Mouse (Mus musculus) heart, embryonic 16.5 days (tissue): ENCODE measurements around the gene Dpp6. TPM values are rescaled to one million over a fixed set of nuclear protein-coding genes. Genes with fewer than 3 reads are reported as not detected.

Source experiments
- ATAC-seq: fragments of 200-750 bp; cut with Nextera tagmentation; replicated peaks from 2 replicates; pipeline ENCODE4 v1.8.0; 2017; ENCODE audit warnings: moderate number of reproducible peaks; ENCODE audit not compliant: insufficient read depth, low FRiP score; ENCODE audit errors: extremely low read depth
- H3K27ac ChIP-seq: fragments of 300-500 bp; sonication (generic); 2 replicates; pipeline ENCODE4 v1.5.1; 2014; ENCODE audit warnings: mild to moderate bottlenecking, low read length, control low read depth, moderate library complexity
- H3K27me3 ChIP-seq: fragments of 300-500 bp; sonication (generic); 2 replicates; pipeline ENCODE4 v1.6.1; 2014; ENCODE audit warnings: low read length, mixed read lengths; ENCODE audit not compliant: control insufficient read depth, insufficient read depth
- H3K36me3 ChIP-seq: fragments of 300-500 bp; sonication (generic); 2 replicates; pipeline ENCODE4 v1.6.1; 2014; ENCODE audit not compliant: control insufficient read depth, insufficient read depth
- H3K4me1 ChIP-seq: fragments of 300-500 bp; sonication (generic); 2 replicates; pipeline ENCODE4 v1.6.1; 2014; ENCODE audit warnings: low read length, mixed read lengths; ENCODE audit not compliant: control insufficient read depth, insufficient read depth
- H3K4me2 ChIP-seq: fragments of 300-500 bp; sonication (generic); 2 replicates; pipeline ENCODE4 v1.6.1; 2014; ENCODE audit warnings: low read depth, mild to moderate bottlenecking, control low read depth, low read length
- H3K4me3 ChIP-seq: fragments of 300-500 bp; sonication (generic); 2 replicates; pipeline ENCODE4 v1.5.1; 2014; ENCODE audit warnings: mild to moderate bottlenecking, control low read depth, low read length
- H3K9ac ChIP-seq: fragments of 300-500 bp; sonication (generic); 2 replicates; pipeline ENCODE4 v1.6.1; 2014; ENCODE audit warnings: low read length, control low read depth
- H3K9me3 ChIP-seq: fragments of 300-500 bp; sonication (generic); replicated peaks from 2 replicates; pipeline ENCODE4 v1.6.1; 2016; ENCODE audit warnings: low read length; ENCODE audit not compliant: control insufficient read depth
- WGBS: fragments of 180-500 bp; shearing (Covaris S2); extraction: QIAGEN DNeasy Blood & Tissue Kit; methylation state at CpG from one replicate; pipeline ENCODE4 v1.1.7; 2014; 5-methylcytosine and 5-hydroxymethylcytosine counted together
- polyA plus RNA-seq: library from polyadenylated mRNA; unstranded; fragments of >200 nt; fragmentation: Nextera tagmentation; extraction: Ambion mirVana; gene quantifications from 2 replicates; pipeline ENCODE4 v1.2.1, GENCODE M21; 2015

Gene Dpp6
- polyA plus RNA-seq, 1 experiment from 2014 or later: 0.91 TPM

DNA sequence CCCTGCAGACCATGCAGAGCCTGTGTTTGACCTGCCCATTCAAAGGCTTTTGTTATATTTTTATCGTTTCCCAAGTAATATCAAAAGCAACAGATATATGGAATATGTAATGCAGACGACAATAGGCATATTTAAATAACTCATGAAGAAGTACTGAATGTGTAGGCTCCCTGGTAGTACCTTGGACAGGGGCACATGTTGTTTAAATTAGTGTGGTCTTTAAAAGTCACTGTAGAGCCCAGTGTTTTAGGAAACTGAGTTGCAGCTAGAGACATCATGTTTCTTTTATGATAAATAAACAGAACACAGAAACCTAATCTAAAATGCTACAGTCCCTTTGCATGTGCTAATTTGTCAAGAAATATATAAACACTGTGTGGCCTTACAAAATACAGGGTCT lies 403.1 kb downstream of the Dpp6 start:
- no peak overlapping the region for H3K9ac ChIP-seq
- 59% methylated on average over 2 of the region's 2 CpGs for WGBS
- H3K36me3 ChIP-seq: no peaks in the 10 kb centered on the region
- no peak overlapping the region for H3K4me2 ChIP-seq
- H3K4me3 ChIP-seq: no peak overlapping the region
- no peaks in the 10 kb centered on the region for H3K27me3 ChIP-seq
- ATAC-seq: no peak
- H3K9me3 ChIP-seq: no peaks in the 10 kb centered on the region
- H3K4me1 ChIP-seq: no peaks in the 10 kb centered on the region
- H3K27ac ChIP-seq: no peak overlapping the region

DNA sequence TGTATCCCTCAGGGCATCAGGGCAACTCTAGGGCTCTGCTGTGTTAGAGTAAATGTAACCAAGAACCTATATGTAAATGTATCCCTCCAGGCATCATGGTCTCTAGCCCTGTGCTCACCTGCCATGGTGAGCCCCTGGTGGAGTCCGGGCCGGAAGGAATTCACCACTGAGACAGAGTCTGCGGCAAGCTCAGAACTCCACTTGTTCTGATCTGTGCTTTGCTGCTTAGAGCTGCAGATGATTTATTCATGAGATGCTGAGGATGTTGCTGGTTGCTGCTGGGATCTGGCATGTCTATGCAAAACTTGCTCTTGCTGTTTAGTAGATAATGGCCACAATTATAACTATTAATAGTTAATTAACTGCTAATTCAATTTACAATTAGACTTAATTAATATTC lies 425.1 kb downstream of the Dpp6 start:
- ATAC-seq: no peak

DNA sequence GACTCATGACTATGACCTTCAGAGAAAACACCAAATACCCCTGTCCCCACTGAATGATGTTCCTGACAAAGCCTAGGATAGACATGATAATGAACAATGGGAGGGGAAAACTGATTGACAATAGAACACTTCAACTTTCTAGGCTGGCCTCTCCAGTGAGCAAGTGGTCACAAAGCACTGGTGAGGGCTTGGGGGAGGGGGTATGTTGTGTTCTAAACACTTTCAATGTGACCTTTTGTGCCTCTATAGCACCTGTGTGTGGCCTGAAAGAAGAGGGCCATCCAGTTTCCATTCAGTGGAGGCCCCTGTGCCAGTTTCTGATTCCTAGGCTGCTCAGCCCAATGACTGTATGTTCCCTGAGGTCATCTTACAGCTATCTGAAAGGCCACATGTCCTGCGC lies 426.2 kb downstream of the Dpp6 start:
- WGBS: 81% methylated on average over 1 of the region's 1 CpGs
- Histone ChIP-seq H3K36me3 (no peaks in the 10 kb centered on the region), H3K4me3 (no peak overlapping the region), H3K27me3 (no peaks in the 10 kb centered on the region), H3K4me1 (no peaks in the 10 kb centered on the region), H3K27ac (no peak overlapping the region), H3K9ac (no peak overlapping the region), H3K9me3 (no peaks in the 10 kb centered on the region), H3K4me2 (no peak overlapping the region)
- ATAC-seq: no peak

More for the DNA sequence above, 425.1 kb downstream of the Dpp6 start:
- no peaks in the 10 kb centered on the region for H3K9me3 ChIP-seq
- no peak overlapping the region for H3K9ac ChIP-seq
- no peaks in the 10 kb centered on the region for H3K4me1 ChIP-seq
- H3K4me2 ChIP-seq: no peak overlapping the region
- no peak overlapping the region for H3K27ac ChIP-seq
- no peaks in the 10 kb centered on the region for H3K36me3 ChIP-seq
- no peaks in the 10 kb centered on the region for H3K27me3 ChIP-seq
- 91% methylated on average over 3 of the region's 3 CpGs for whole genome bisulfite sequencing
- H3K4me3 ChIP-seq: no peak overlapping the region

DNA sequence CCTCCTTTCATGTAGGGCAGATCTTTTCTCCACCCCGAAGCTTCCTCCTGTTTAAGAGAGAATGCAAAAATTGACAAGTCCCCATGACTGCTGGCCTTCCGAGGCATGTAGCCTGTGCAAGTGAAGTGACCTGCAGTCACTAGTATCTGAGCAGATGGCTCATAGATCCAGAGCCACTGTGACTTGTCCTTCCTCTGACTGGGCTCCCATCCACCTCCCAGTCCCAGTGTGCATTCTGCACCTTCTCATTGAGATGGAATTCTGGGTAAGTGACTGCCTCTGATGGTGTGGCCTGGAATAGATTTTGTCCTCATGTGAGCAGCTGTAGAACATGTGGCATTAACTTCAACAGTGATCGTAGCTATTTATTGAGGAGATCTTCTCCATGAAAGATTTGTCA lies 430.8 kb downstream of the Dpp6 start:
- H3K36me3 ChIP-seq: no peaks in the 10 kb centered on the region
- H3K9ac ChIP-seq: no peak overlapping the region
- no peak overlapping the region for H3K4me3 ChIP-seq
- no peaks in the 10 kb centered on the region for H3K27me3 ChIP-seq
- no peaks in the 10 kb centered on the region for H3K4me1 ChIP-seq
- no peak overlapping the region for H3K4me2 ChIP-seq
- WGBS: 77% methylated on average over 3 of the region's 3 CpGs
- H3K9me3 ChIP-seq: no peaks in the 10 kb centered on the region
- no peak for ATAC-seq
- no peak overlapping the region for H3K27ac ChIP-seq

DNA sequence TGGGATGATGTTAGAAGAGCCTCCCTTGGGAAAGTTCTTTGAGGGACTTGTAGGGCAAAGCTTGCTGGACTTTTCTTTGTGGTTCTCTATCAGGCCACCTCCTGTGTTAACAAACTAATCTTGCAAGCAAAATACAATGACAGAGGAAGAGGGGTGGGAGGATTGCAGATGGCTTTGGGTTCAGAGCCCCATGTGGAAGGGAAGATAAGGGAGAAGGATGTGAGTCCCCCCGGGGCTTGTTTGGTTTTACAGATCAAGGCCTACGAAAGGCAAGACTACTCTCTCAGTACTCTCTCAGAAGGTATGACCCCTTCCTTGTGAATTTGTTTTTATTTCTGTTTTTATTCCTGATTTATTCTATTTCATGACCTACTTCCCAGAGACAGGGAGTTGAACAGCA lies 431.7 kb downstream of the Dpp6 start:
- Histone ChIP-seq H3K27me3 (no peaks in the 10 kb centered on the region), H3K36me3 (no peaks in the 10 kb centered on the region), H3K4me2 (no peak overlapping the region), H3K4me1 (no peaks in the 10 kb centered on the region), H3K9me3 (no peaks in the 10 kb centered on the region), H3K9ac (no peak overlapping the region), H3K4me3 (no peak overlapping the region), H3K27ac (no peak overlapping the region)
- WGBS: 33% methylated on average over 2 of the region's 2 CpGs
- no peak for ATAC-seq

DNA sequence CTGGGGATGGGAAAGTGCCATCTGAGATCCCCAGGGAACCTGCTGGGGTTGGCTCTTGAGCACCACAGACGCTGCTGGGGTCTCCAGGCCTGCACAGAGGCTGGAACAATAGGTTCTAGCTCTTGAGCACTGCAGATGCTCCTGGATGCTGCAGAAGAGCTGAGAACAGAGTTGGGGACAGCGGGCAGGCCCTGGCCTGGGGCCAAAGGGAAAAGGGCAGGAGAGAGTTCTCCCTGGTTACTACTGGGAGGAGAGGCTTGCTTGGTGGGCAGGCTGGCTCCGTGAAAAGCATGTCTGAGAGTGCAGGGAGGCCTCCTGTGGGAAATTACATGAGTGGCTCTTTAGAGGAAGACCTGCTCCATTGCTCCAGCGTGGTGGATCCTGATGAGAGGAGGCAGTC lies 432.9 kb downstream of the Dpp6 start:
- 56% methylated on average over 4 of the region's 4 CpGs for WGBS
- no peak overlapping the region for H3K27ac ChIP-seq
- H3K4me2 ChIP-seq: no peak overlapping the region
- H3K36me3 ChIP-seq: no peaks in the 10 kb centered on the region
- H3K27me3 ChIP-seq: no peaks in the 10 kb centered on the region
- 0 out of 2 replicates have a peak, but pooled peaks cover 2% of the 10 kb centered on the region for H3K9me3 ChIP-seq
- no peaks in the 10 kb centered on the region for H3K4me1 ChIP-seq
- no peak overlapping the region for H3K9ac ChIP-seq
- no peak overlapping the region for H3K4me3 ChIP-seq
- no peak for ATAC-seq

DNA sequence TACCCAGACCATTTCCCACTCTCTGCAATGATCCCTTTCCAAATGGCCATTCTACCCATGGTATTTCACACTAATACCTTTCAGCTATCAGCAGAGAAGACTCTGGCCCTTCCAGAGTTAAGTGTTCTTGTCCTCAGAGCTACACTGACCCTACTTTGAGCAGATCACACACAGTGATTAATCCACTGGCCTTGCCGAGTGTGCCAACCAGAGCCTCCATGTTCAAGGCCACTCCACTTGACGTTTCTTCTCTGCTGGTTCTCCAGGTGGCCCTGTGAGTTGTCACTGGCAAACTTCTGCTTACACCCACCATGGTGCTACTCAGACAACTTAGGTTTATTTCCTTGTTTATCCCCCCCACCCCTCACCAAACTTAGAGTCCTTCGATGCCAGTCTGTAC lies 433.9 kb downstream of the Dpp6 start:
- Histone ChIP-seq H3K36me3 (no peaks in the 10 kb centered on the region), H3K4me3 (no peak overlapping the region), H3K9ac (no peak overlapping the region), H3K4me1 (no peaks in the 10 kb centered on the region), H3K27me3 (no peaks in the 10 kb centered on the region), H3K9me3 (0 out of 2 replicates have a peak, but pooled peaks cover 2% of the 10 kb centered on the region), H3K4me2 (no peak overlapping the region), H3K27ac (no peak overlapping the region)
- 80% methylated on average over 3 of the region's 3 CpGs for WGBS
- ATAC-seq: no peak

DNA sequence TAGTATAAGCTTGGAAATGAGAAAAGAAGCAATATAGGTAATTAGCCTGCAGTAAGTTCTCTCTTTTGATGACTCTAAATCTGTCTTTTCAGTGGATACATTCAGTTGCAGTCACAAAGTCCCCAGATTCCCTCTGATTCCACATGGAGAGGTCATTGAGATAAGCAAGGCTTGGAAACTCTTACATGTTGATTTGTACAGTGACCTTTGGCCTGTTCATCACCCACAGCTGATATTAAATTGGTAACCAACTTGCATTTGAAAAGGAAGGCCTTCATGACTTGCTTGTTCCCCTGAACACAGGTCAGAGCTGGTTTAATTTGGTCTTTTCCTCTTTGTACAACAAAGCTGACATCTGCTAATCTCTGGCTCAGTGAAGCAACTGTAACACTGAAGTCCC lies 434.4 kb downstream of the Dpp6 start:
- Histone ChIP-seq H3K27me3 (no peaks in the 10 kb centered on the region), H3K4me1 (no peaks in the 10 kb centered on the region), H3K36me3 (no peaks in the 10 kb centered on the region), H3K4me3 (no peak overlapping the region), H3K9ac (no peak overlapping the region), H3K27ac (no peak overlapping the region), H3K4me2 (no peak overlapping the region), H3K9me3 (peaks cover 4% of the 10 kb centered on the region; the same call in 1 of the 2 replicates)
- ATAC-seq: no peak

DNA sequence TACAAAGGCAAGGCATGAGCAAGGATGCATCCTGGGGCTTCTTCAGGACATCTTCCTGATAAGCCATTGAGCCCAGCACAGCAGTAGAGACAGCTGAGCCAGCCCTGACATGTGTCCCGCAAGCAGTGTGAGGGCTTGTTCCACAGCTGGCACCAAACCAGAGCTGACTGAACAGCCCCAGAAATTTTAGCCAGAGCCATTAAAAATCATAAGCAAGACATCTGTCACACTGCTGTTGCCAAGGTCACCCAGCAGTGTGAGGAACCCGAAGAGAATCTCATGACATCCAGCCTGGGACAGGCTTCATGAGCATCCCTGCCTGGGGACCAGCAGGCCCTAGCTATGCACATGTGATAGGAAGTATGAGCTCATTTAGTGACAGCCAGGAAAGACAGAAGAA lies 438.2 kb downstream of the Dpp6 start:
- H3K27me3 ChIP-seq: no peaks in the 10 kb centered on the region
- H3K9ac ChIP-seq: no peak overlapping the region
- no peak overlapping the region for H3K4me3 ChIP-seq
- H3K9me3 ChIP-seq: peaks cover 4% of the 10 kb centered on the region; the same call in 1 of the 2 replicates
- no peak overlapping the region for H3K4me2 ChIP-seq
- H3K27ac ChIP-seq: no peak overlapping the region
- no peak for ATAC-seq
- no peaks in the 10 kb centered on the region for H3K4me1 ChIP-seq
- 65% methylated on average over 2 of the region's 2 CpGs for WGBS
- no peaks in the 10 kb centered on the region for H3K36me3 ChIP-seq

DNA sequence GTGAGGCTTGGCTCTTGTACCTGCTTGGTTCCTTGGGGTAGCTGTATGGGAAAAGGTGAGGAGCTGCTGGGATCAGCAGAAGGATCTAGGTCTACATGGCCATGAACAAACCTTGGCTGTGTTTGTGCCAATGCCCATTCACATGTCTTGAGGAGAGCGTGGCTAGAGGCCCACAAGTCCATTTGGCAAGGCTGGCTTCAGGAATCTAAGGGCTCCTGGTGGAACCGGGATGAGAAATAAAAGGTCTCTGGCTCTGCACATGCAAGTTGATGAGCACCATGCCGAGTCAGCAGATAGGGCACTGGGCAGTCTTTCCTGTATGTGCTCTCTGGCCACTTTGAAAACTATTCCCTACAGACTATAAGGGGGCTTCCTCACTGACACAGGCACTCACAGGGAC lies 441.6 kb downstream of the Dpp6 start:
- H3K4me3 ChIP-seq: no peak overlapping the region
- no peaks in the 10 kb centered on the region; the same call in 1 of the 2 replicates for H3K27me3 ChIP-seq
- WGBS: 78% methylated on average over 3 of the region's 3 CpGs
- H3K9me3 ChIP-seq: peaks cover 4% of the 10 kb centered on the region; the same call in 1 of the 2 replicates
- ATAC-seq: no peak
- no peaks in the 10 kb centered on the region for H3K4me1 ChIP-seq
- H3K9ac ChIP-seq: no peak overlapping the region
- H3K27ac ChIP-seq: no peak overlapping the region
- H3K4me2 ChIP-seq: no peak overlapping the region
- no peaks in the 10 kb centered on the region for H3K36me3 ChIP-seq
